Mouse (Mus musculus): ENCODE measurements around the gene Mrtfa. TPM values are rescaled to one million over a fixed set of nuclear protein-coding genes. Genes with fewer than 3 reads are reported as not detected.

The Mrtfa gene
- total RNA-seq, 2 experiments from 2014 or later, result 17.5 to 17.7 TPM

DNA sequence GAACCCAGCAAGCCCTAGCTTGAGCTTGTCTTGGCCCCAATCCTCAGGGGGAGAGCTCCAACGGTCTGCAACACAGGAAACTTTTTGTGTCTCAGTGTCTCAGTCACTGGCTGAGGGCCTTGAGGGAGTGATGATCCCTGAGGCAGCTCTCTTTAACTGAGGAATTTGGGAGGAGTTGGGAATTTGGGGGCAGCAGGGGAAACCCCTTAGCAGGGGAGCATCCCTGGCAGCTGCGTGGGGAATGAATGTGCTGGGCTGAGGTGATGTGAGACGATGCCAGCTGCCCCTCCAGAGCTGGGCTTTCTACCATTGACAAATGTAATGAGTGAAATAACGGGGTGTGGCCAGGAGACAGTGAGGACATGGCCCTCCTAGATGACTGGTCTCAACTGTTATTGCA is 4.9 kb upstream of the Mrtfa start:
- DNase-seq, result no peak

DNA sequence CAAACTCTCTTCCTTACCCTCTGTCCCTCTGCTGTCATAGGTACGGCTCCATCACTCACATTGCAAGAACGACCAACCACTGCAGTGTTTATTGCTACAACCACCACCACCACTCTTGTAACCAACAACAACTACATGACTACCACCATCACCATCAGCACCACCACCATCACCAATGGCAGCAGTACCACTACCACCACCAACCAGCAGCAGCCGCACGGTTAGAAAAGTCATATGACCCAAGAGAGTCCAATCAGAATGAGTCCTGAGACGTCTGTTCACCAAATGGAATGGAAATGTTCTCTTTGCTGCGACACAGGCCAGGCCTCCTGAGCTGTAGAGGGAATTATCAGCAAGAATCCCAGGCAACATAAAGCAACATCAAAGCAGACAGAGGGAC is 4.2 kb upstream of the Mrtfa start:
- DNase-seq, result no peak

GRCm38 (mm10) chr15:81192858-81193257 is 2.3 kb upstream of the Mrtfa start:
- no peak for DNase-seq

DNA sequence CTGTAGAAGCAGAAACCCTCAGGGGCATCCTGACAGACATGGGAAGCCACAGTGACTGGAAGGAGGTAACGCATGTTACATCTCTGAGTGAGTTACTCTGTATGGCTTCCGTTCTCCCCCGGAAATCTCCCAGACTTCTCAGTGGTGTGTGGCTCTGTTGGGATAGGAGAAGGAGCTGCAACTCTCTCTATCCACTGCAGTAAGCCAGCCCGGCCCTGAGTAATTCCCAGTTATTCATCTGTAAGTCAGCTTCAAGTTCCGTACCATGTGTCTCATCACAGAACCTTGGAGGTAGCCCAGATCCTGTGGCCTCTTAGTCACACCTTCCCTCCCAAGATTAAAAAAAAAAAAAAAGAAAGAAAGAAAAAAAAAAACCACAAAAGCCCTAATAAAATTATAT is 1.8 kb upstream of the Mrtfa start:
- DNase-seq, result no peak

- DNase-seq, result no peak
Observed at GRCm38 (mm10) chr15:81191303-81191702, 746 bp upstream of the Mrtfa start.

DNA sequence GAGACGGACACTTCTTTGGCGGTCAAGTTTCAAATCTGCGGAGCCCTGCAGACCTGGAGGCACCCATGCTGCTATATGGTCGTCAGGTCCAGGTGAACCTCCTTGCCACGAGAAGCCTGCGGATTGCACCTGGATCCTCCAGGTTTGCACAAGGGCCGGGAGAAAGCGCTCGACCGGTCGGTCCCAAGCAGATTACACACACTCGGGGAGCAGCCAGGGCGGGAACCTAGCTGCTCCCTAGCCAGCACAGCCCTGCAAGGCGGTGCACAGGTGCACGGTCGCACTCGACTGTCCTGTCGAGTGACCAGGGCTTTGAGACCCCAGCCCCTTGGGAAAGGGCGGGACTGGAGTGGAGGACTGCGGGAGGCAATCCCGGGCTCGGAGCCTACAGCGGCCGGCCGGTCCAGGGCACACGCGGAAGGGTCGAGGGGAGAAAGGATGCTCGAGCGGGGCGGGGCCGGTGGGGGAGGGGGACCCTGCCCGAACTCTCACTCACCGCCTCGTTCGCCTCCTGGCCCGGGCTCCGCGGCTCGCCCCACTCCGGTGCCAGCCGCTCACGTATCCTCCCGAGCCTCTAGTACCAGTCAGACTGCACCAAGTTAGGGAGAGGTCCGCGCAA is 437 bp downstream of the Mrtfa start:
- DNase-seq, result no peak

GRCm38 (mm10) chr15:81189061-81189460 is 1.5 kb downstream of the Mrtfa start:
- no peak for DNase-seq

GRCm38 (mm10) chr15:81184913-81185312 is 5.6 kb downstream of the Mrtfa start:
- DNase-seq, result no peak

- DNase-seq, result no peak
Observed at GRCm38 (mm10) chr15:81181233-81181632, 9.3 kb downstream of the Mrtfa start.

GRCm38 (mm10) chr15:81179523-81179922 is 11.0 kb downstream of the Mrtfa start:
- DNase-seq, result no peak

GRCm38 (mm10) chr15:81178703-81179102 is 11.9 kb downstream of the Mrtfa start:
- no peak for DNase-seq

GRCm38 (mm10) chr15:81177860-81178259 is 12.7 kb downstream of the Mrtfa start:
- DNase-seq, result no peak

DNA sequence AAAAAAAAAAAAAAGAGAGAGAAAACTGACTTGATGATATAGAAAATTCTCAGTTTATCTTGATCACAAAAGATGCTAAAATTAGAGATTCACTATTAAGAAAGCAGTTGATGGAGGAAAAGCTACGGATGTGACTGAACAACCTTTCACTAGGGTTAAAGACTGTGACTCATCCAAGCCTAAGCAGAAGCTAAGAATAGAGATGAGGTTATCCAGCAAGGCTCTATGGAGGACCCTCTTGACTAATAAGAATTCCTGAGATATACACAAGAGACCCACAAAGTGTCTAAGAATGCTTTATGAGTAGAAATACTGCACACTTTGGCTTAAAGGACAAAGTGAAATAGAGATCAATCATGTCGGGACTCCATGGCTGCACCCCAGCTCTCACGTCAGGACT is 14.9 kb downstream of the Mrtfa start:
- no peak for DNase-seq

DNA sequence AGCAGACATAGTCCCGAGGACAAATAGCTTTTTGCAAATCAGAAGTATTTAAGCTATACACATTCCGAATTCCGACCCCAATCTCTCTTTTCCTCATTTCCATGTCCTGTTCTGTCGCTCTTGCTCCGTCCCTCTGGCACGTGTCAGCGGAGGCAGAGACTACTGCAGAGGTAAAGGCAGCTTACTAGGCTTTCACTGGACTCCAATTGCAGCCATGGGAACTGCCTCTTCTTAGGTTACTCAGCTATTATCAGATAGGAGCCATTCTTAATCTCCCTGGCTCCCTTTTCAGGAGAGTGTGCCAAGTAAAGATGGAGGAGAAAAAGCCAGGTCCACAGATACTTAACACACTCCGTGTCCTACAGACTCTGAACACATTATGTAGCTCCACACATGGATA is 18.3 kb downstream of the Mrtfa start:
- no peak for DNase-seq

- no peak for DNase-seq
Observed at GRCm38 (mm10) chr15:81168735-81169134, 21.8 kb downstream of the Mrtfa start.

- DNase-seq, result no peak
Observed at GRCm38 (mm10) chr15:81167831-81168230, 22.7 kb downstream of the Mrtfa start.

DNA sequence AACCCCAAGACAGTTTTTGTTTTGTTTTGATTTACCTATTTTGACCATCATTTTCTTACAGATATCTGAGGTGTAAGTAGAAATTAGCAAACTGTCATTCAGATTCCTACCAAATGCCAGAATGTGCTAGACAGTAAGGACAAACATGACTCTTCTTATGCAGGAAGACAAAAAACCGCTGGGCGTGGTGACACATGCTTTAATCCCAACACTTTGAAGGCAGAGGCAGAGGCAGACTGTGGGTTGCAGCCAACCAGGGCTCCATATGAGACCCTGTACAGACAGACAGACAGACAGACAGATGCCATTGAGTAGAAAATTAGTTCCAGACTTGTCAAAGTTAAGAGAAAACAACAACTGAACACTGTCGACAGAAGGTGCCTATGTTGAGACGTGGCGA is 24.3 kb downstream of the Mrtfa start:
- no peak for DNase-seq

DNA sequence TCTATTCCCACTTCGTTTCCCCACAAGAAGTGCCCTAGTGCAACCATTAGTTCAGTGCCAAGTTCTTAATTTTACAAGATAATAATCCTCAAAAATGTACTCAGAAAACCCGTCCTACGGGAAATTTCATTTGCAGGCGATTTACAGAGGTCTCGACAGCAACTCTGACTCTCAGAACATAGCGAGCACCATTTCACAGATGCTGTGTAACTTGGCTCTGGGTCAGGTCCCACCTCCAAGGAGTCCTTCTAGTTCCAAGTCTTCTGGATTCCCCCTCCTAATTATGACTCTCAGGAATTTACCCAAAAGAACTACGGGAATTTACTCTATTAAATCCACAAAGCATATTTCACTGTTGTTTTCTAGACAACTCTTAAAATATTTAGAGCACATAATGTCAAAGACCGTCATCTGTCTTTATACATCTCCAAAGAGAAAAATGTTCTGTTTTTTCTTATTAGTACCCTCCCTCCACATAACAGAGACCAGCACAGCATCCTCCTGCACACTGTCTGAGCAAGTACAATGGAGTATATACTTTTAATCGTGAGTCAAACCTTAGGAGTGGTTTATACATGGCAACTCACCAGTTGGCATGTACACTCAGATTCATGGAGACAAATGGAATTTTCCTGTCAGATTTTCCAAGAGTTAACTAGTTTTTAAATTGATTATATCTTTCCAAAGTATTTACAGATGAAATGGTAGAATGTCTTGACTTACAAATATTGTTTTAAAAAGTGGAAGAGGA is 25.8 kb downstream of the Mrtfa start:
- DNase-seq, result no peak

GRCm38 (mm10) chr15:81161571-81161970 is 29.0 kb downstream of the Mrtfa start:
- DNase-seq, result no peak

DNA sequence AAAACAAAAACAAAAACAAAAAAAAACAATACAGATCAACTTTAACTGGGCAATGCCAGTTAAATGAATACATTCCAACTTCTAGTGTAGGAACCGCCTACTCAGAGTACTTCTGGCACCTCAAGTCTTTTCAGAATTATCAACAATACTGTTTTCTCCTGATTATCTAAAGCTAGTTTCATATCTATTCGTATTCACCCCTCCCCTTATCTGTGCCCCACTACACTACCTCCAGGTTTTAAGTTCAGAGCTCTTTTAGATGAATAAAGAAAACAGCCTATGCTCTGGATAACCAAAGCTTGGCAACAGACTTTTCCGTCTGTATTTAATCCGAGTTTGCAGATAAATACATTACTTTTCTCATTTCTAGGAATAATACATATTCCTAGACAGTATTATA is 29.9 kb downstream of the Mrtfa start:
- no peak for DNase-seq

DNA sequence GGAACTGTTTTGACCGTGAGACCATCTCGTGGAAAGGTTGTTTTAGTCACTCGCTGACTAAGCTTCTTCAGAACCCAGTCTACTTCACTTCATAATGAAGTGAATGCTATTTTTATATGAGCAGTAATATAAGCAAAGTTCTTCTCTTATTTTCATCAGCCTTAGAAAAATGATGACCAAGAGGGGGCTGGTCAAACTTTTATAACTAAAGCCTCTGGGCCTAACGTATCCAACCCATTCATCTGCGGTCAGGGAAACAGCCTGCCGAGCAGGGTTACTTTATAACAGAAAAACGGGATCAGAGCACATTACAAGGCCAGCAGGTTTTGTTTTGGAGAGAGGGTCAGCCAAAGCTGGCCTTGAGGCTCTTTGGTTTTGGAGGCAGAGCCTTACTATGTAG is 31.3 kb downstream of the Mrtfa start:
- DNase-seq, result no peak

DNA sequence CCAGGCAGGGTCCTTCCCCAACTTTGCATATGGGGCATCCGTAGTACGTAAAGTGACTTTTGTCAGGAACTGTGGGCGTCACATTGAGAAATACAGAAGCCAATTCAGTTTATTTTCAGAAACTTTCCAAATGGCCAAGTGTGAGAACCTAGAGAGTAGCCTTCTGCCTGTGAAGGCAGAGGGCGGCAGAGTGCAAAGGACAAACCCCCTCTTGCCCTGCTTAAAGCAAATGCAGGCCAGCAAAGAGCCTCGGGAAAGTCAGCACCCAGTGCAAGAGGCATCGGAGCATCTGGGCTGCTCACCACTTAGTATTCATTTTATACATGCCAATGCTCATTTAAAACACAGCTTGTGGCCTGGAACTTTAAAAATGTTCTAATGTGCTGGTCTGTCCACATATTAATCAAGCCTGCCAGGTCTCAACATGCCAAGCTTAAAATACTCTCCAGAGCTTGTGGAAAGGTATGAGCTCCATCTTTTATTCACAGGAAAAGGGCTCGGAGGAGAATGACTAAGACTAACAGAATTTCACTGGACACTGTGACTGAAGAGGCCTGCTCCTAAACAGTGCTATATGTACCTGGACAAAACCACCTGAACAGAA is 31.9 kb downstream of the Mrtfa start:
- peak; percentile 12 for DNase-seq

DNA sequence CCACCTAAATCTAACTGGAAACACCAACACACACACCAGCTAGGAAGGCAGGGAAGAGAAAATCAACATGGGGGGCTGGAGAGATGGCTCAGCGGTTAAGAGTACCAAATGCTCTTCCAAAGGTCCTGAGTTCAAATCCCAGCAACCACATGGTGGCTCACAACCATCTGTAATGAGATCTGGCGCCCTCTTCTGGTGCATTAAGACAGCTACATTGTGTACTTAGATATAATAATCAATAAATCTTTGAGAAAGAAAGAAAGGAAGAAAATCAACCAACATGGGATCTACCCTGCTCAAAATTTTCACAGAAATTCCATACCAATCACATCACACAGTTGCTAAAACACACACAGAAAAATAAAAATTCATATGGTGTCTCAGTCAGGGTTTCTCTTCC is 34.1 kb downstream of the Mrtfa start:
- no peak for DNase-seq

DNA sequence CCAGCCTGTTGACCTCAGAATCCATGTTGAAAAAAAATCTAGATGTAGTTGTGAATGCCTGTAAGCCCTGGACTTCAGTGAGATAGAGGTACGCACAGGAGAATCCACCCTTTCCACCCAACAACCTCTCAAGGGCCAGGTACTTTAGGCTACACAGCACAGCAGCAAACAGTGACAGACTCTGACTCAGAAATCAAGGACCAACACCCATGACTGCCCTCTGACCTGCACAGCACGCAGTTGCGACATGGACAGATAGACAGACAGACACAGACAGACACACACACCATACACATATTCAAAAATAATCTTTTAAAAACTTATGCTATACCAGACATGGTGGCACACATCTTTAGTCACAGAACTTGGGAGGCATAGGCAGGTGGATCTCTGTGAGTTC is 34.7 kb downstream of the Mrtfa start:
- DNase-seq, result no peak
